Mouse (Mus musculus): Measurements from ENCODE around the gene Rassf3.

The Rassf3 gene

GRCm38 (mm10) chr10:121459124-121459853, 16.9 kb downstream of the Rassf3 start:
- DNase-seq = no peak

GRCm38 (mm10) chr10:121458408-121458807, 17.7 kb downstream of the Rassf3 start:
- no peak for DNase-seq

GRCm38 (mm10) chr10:121457381-121457780, 18.8 kb downstream of the Rassf3 start:
- DNase-seq = no peak

GRCm38 (mm10) chr10:121455517-121455916, 20.6 kb downstream of the Rassf3 start:
- DNase-seq = no peak

- DNase-seq = no peak
These were observed 21.3 kb downstream of the Rassf3 start for GRCm38 (mm10) chr10:121454708-121455475.

- DNase-seq = no peak
These were observed 22.1 kb downstream of the Rassf3 start for GRCm38 (mm10) chr10:121454033-121454432.

GRCm38 (mm10) chr10:121445808-121446207, 30.3 kb downstream of the Rassf3 start:
- DNase-seq = no peak

- no peak for DNase-seq
These were observed 31.9 kb downstream of the Rassf3 start for GRCm38 (mm10) chr10:121444198-121444597.

GRCm38 (mm10) chr10:121443791-121444190, 32.4 kb downstream of the Rassf3 start:
- DNase-seq = no peak

GRCm38 (mm10) chr10:121439310-121439731, 36.8 kb downstream of the Rassf3 start:
- no peak for DNase-seq

GRCm38 (mm10) chr10:121438109-121438508, 38.0 kb downstream of the Rassf3 start:
- no peak for DNase-seq

- no peak for DNase-seq
These were observed 39.5 kb downstream of the Rassf3 start for GRCm38 (mm10) chr10:121436693-121437092.

- DNase-seq = no peak
These were observed 39.9 kb downstream of the Rassf3 start for GRCm38 (mm10) chr10:121436258-121436645.

GRCm38 (mm10) chr10:121435546-121436257, 40.4 kb downstream of the Rassf3 start:
- no peak for DNase-seq

- no peak for DNase-seq
These were observed 41.6 kb downstream of the Rassf3 start for GRCm38 (mm10) chr10:121434441-121435103.

GRCm38 (mm10) chr10:121432635-121433280, 43.4 kb downstream of the Rassf3 start:
- peak; percentile 22 for DNase-seq

GRCm38 (mm10) chr10:121432041-121432634, 44.0 kb downstream of the Rassf3 start:
- DNase-seq = no peak

- no peak for DNase-seq
These were observed 45.2 kb downstream of the Rassf3 start for GRCm38 (mm10) chr10:121430764-121431540.

GRCm38 (mm10) chr10:121429981-121430682, 46.0 kb downstream of the Rassf3 start:
- DNase-seq = no peak

- DNase-seq = no peak
These were observed 46.6 kb downstream of the Rassf3 start for GRCm38 (mm10) chr10:121429581-121429980.

GRCm38 (mm10) chr10:121429089-121429488, 47.1 kb downstream of the Rassf3 start:
- DNase-seq = no peak
